Mouse (Mus musculus) cortical plate, adult 2 months (tissue): ENCODE measurements around the gene Zfp94.

Experiments
- CTCF ChIP-seq: fragments of 200-500 bp; IDR thresholded peaks from 2 replicates; pipeline ENCODE4 v1.5.1; 2011; ENCODE audit warnings: mild to moderate bottlenecking, control low read depth, low read length; ENCODE audit not compliant: insufficient read depth; ENCODE audit errors: extremely low read depth
- POLR2A ChIP-seq: fragments of 200-500 bp; IDR thresholded peaks from 2 replicates; pipeline ENCODE4 v1.6.1; 2011; ENCODE audit warnings: mild to moderate bottlenecking, low read length, control low read depth; ENCODE audit not compliant: insufficient read depth; ENCODE audit errors: extremely low read depth

DNA sequence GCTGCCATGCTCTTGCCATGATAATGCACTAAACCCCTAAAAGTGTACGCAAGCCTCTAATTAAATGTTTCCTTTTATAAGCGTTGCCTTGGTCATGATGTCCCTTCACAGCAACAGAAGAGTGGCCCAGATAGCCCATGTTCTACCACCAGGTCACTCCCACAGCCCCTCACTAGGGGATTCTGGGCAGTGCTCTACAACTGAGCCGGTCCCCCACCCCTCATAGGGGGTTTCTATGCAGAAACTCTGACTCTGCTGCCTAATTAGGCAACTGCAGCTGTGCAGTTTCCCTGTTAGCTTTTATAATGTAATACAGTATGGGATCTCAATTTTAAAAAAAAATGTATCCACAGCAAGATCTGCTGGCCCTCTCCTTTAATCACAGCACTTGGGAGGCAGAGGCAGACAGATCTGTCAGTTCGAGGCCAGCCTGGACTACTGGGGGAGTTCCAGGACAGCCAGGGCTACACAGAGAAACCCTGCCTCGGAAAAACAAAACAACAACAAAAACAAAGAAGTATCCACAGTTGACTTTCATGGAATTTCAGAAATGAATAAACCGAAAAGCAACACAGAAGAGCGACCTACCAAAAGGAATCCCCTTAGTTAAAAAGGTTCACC, 46.7 kb downstream of the Zfp94 start:
- TF ChIP-seq CTCF: no peak
- no peak for TF ChIP-seq POLR2A
